Mouse (Mus musculus): Measurements from ENCODE around the gene Olfr1299. TPM values are rescaled to one million over a fixed set of nuclear protein-coding genes. Genes with fewer than 3 reads are reported as not detected.

The Olfr1299 gene
- not detected for total RNA-seq (2021)
- long read RNA-seq, experiment 1: 0 reads
- long read RNA-seq, experiment 2: 0 reads

- no peak for DNase-seq
Observed at GRCm38 (mm10) chr2:111661119-111661518, at the start of gene Olfr1299. Gene Olfr1299, plus strand, starts transcription at chr2:111661419.

- DNase-seq: no peak
Observed at GRCm38 (mm10) chr2:111626397-111626796, 34.8 kb upstream of the Olfr1299 start, which contains the start of gene Olfr1297. Gene Olfr1297, minus strand, starts transcription at chr2:111626497.

GRCm38 (mm10) chr2:111649101-111649500 lies 12.1 kb upstream of the Olfr1299 start, which contains the start of gene Olfr1298:
Gene Olfr1298, minus strand, starts transcription at chr2:111649201.
- no peak for DNase-seq

Other genes with a start within 250 kb of the Olfr1299 start
- gene Olfr1286, start 238.3 kb upstream of the Olfr1299 start, total RNA-seq (2021): not detected
- not detected for gene Olfr1287, start 212.3 kb upstream of the Olfr1299 start, total RNA-seq (2021)
- gene Olfr1288, start 187.3 kb upstream of the Olfr1299 start, total RNA-seq (2021): not detected
- gene Olfr1289, start 180.6 kb upstream of the Olfr1299 start, total RNA-seq (2021): not detected
- not detected for gene Olfr1290, start 167.6 kb upstream of the Olfr1299 start, total RNA-seq (2021)
- not detected for gene Olfr1291-ps1, start 164.2 kb upstream of the Olfr1299 start, total RNA-seq (2021)
- not detected for gene Olfr1293-ps, start 136.2 kb upstream of the Olfr1299 start, total RNA-seq (2021)
- gene Olfr1294, start 121.1 kb upstream of the Olfr1299 start, total RNA-seq (2021): not detected
- gene Olfr1295, start 91.7 kb upstream of the Olfr1299 start, total RNA-seq (2021): not detected
- not detected for gene Olfr1297, start 34.9 kb upstream of the Olfr1299 start, total RNA-seq (2021)
- not detected for gene Olfr1298, start 12.2 kb upstream of the Olfr1299 start, total RNA-seq (2021)
- not detected for gene Olfr1301, start 89.6 kb downstream of the Olfr1299 start, total RNA-seq (2021)
- not detected for gene Olfr1302, start 116.0 kb downstream of the Olfr1299 start, total RNA-seq (2021)
- gene Olfr1303, start 158.9 kb downstream of the Olfr1299 start, total RNA-seq (2021): not detected
- gene Olfr1305, start 215.7 kb downstream of the Olfr1299 start, total RNA-seq (2021): not detected

All from gastrocnemius, postnatal 25 days (tissue).